Mouse (Mus musculus) liver, postnatal 0 days (tissue): Measurements from ENCODE around the gene Mgat4d. TPM values are rescaled to one million over a fixed set of nuclear protein-coding genes. Genes with fewer than 3 reads are reported as not detected.

Source experiments
- ATAC-seq: fragments of 200-750 bp; cut with Nextera tagmentation; 2 replicates; pipeline ENCODE4 v1.8.0; 2017; ENCODE audit warnings: mild to moderate bottlenecking, moderate library complexity
- DNase-seq: peaks from one replicate; pipeline ENCODE4 v3.0.0-alpha.2; 2016
- H3K27ac ChIP-seq: fragments of 300-500 bp; sonication (generic); 2 replicates; pipeline ENCODE4 v1.5.1; 2014; ENCODE audit warnings: antibody characterized with exemption, moderate library complexity, mild to moderate bottlenecking, low read depth
- H3K27me3 ChIP-seq: fragments of 300-500 bp; sonication (generic); 2 replicates; pipeline ENCODE4 v1.6.1; 2014; ENCODE audit warnings: low read length, control low read depth, mixed read lengths; ENCODE audit not compliant: insufficient read depth
- H3K36me3 ChIP-seq: fragments of 300-500 bp; sonication (generic); replicated peaks from 2 replicates; pipeline ENCODE4 v1.6.1; 2014; ENCODE audit warnings: mild to moderate bottlenecking, control low read depth, low read length, moderate library complexity, mixed read lengths; ENCODE audit not compliant: insufficient read depth
- H3K4me1 ChIP-seq: fragments of 300-500 bp; sonication (generic); 2 replicates; pipeline ENCODE4 v1.6.1; 2014; ENCODE audit warnings: antibody characterized with exemption, mild to moderate bottlenecking, control low read depth; ENCODE audit not compliant: insufficient read depth
- H3K4me2 ChIP-seq: fragments of 300-500 bp; sonication (generic); 2 replicates; pipeline ENCODE4 v1.6.1; 2014; ENCODE audit warnings: low read depth, mild to moderate bottlenecking, low read length, moderate library complexity, mixed read lengths
- H3K4me3 ChIP-seq: fragments of 300-500 bp; sonication (generic); 2 replicates; pipeline ENCODE4 v1.5.1; 2014; ENCODE audit warnings: low read depth, low read length
- H3K9ac ChIP-seq: fragments of 300-500 bp; sonication (generic); replicated peaks from 2 replicates; pipeline ENCODE4 v1.6.1; 2014; ENCODE audit warnings: mild to moderate bottlenecking, moderate library complexity
- H3K9me3 ChIP-seq: fragments of 300-500 bp; sonication (generic); 2 replicates; pipeline ENCODE4 v1.6.1; 2016; ENCODE audit warnings: mild to moderate bottlenecking, control low read depth, low read length, mixed read lengths
- CTCF ChIP-seq: sonication (generic); IDR thresholded peaks from 2 replicates; pipeline ENCODE4 v1.5.1; 2016; ENCODE audit warnings: antibody characterized with exemption, low read depth
- EP300 ChIP-seq: IDR thresholded peaks from 2 replicates; pipeline ENCODE4 v1.6.1; 2016; ENCODE audit warnings: antibody characterized with exemption, low read depth, mild to moderate bottlenecking
- WGBS: fragments of 180-500 bp; shearing (Covaris S2); extraction: QIAGEN DNeasy Blood & Tissue Kit; methylation state at CpG from one replicate; pipeline ENCODE4 v1.1.7; 2014; ENCODE audit not compliant: insufficient replicate concordance; 5-methylcytosine and 5-hydroxymethylcytosine counted together
- polyA plus RNA-seq: library from polyadenylated mRNA; unstranded; fragments of >200 nt; fragmentation: Nextera tagmentation; extraction: Ambion mirVana; gene quantifications from 2 replicates; pipeline ENCODE4 v1.2.1, GENCODE M21; 2015

Gene Mgat4d
- polyA plus RNA-seq, 1 experiment from 2014 or later: not detected

DNA sequence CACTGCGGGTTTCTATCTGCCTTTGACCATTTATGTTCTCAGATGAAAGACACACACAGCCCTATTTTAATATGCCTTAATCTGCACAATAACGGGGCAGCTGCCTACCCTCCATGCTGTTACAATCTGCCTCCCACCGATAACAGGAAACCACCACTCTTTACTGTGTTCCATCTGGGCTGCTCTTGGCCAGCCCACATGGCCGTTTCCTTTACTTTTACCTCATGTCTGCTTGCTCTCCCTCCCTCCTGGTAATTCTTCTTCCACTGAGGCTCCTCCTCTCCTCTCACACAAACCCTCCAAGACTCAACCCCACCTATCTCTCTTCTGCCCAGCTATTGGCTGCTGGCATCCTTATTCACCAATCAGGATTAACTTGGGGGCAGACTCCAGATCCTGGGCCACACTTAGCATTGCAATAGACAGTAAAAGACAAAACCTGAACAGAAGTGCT lies 80.8 kb downstream of the Mgat4d start:
- Histone ChIP-seq H3K9ac (no peak overlapping the region), H3K27me3 (no peaks in the 10 kb centered on the region), H3K4me2 (peak overlapping the region; percentile 29; the same call in 1 of the 2 replicates), H3K9me3 (no peaks in the 10 kb centered on the region), H3K36me3 (peaks cover 7% of the 10 kb centered on the region), H3K4me1 (peaks cover 8% of the 10 kb centered on the region), H3K27ac (no peak overlapping the region), H3K4me3 (no peak overlapping the region)
- TF ChIP-seq EP300: peak; percentile 93
- TF ChIP-seq CTCF: no peak
- ATAC-seq (peak; percentile 94), DNase-seq (peak; percentile 28)
- 31% methylated on average over 4 of the region's 4 CpGs for WGBS

Other genes starting within 250 kb of the Mgat4d start
- gene Tbc1d9, start 183.1 kb upstream of the Mgat4d start, polyA plus RNA-seq: 0.41 TPM in 2 replicates
- 0.29 and 0.30 TPM in 2 replicates for gene Gm10645, start 182.3 kb upstream of the Mgat4d start, polyA plus RNA-seq
- gene Ucp1, start 58.1 kb upstream of the Mgat4d start, polyA plus RNA-seq: not detected in 2 replicates
- gene Elmod2, start 16.0 kb upstream of the Mgat4d start, polyA plus RNA-seq: 3.4 and 4.0 TPM in 2 replicates
- 0.12 and 0.21 TPM in 2 replicates for gene Clgn, start 41.4 kb downstream of the Mgat4d start, polyA plus RNA-seq
- 40.8 and 48.0 TPM in 2 replicates for gene Scoc, start 109.9 kb downstream of the Mgat4d start, polyA plus RNA-seq
- gene Olfr370, start 187.3 kb downstream of the Mgat4d start, polyA plus RNA-seq: not detected in 2 replicates
- gene Ndufb7, start 218.2 kb downstream of the Mgat4d start, polyA plus RNA-seq: 298 and 304 TPM in 2 replicates